Mouse (Mus musculus) mesoderm, embryonic 11.5 days (tissue): ENCODE results near the gene Slc41a2.

ENCODE experiments used
- DNase-seq: peaks from one replicate; pipeline ENCODE4 v3.0.0-alpha.2; 2012; ENCODE audit warnings: low read depth, low spot score

Gene Slc41a2

GRCm38 (mm10) chr10:83233967-83234366 lies 103.7 kb downstream of the Slc41a2 start:
- no peak for DNase-seq

- no peak for DNase-seq
Measured at GRCm38 (mm10) chr10:83228626-83229025, 109.1 kb downstream of the Slc41a2 start.

GRCm38 (mm10) chr10:83224999-83225398 lies 112.7 kb downstream of the Slc41a2 start:
- DNase-seq, result peak; percentile 43

GRCm38 (mm10) chr10:83220847-83221246 lies 116.8 kb downstream of the Slc41a2 start:
- DNase-seq, result no peak

- DNase-seq, result no peak
Measured at GRCm38 (mm10) chr10:83220217-83220616, 117.5 kb downstream of the Slc41a2 start.

GRCm38 (mm10) chr10:83219729-83220128 lies 118.0 kb downstream of the Slc41a2 start:
- DNase-seq, result peak; percentile 73

GRCm38 (mm10) chr10:83218778-83219177 lies 118.9 kb downstream of the Slc41a2 start:
- DNase-seq, result no peak

- DNase-seq, result no peak
Measured at GRCm38 (mm10) chr10:83217256-83217655, 120.4 kb downstream of the Slc41a2 start.

- no peak for DNase-seq
Measured at GRCm38 (mm10) chr10:83215559-83215958, 122.1 kb downstream of the Slc41a2 start.

GRCm38 (mm10) chr10:83212618-83213017 lies 125.1 kb downstream of the Slc41a2 start:
- DNase-seq, result no peak

- DNase-seq, result peak; percentile 47
Measured at GRCm38 (mm10) chr10:83210968-83211583, 126.6 kb downstream of the Slc41a2 start.

- DNase-seq, result no peak
Measured at GRCm38 (mm10) chr10:83210122-83210521, 127.6 kb downstream of the Slc41a2 start.

- DNase-seq, result no peak
Measured at GRCm38 (mm10) chr10:83209388-83209787, 128.3 kb downstream of the Slc41a2 start.

GRCm38 (mm10) chr10:83208436-83208835 lies 129.2 kb downstream of the Slc41a2 start:
- DNase-seq, result no peak

- DNase-seq, result no peak
Measured at GRCm38 (mm10) chr10:83202906-83203702, 134.6 kb downstream of the Slc41a2 start.

GRCm38 (mm10) chr10:83201525-83201924 lies 136.2 kb downstream of the Slc41a2 start:
- no peak for DNase-seq

- no peak for DNase-seq
Measured at GRCm38 (mm10) chr10:83199290-83199689, 138.4 kb downstream of the Slc41a2 start.

GRCm38 (mm10) chr10:83198692-83199091 lies 139.0 kb downstream of the Slc41a2 start:
- DNase-seq, result no peak

- DNase-seq, result peak; percentile 66
Measured at GRCm38 (mm10) chr10:83197690-83198336, 139.9 kb downstream of the Slc41a2 start.

GRCm38 (mm10) chr10:83191982-83192381 lies 145.7 kb downstream of the Slc41a2 start:
- DNase-seq, result peak; percentile 16

- no peak for DNase-seq
Measured at GRCm38 (mm10) chr10:83191476-83191875, 146.2 kb downstream of the Slc41a2 start.

GRCm38 (mm10) chr10:83189071-83189470 lies 148.6 kb downstream of the Slc41a2 start:
- no peak for DNase-seq

GRCm38 (mm10) chr10:83186984-83187383 lies 150.7 kb downstream of the Slc41a2 start:
- no peak for DNase-seq
